Mouse (Mus musculus) liver, adult 2 months (tissue): Measurements from ENCODE around the gene Cby1. TPM values are rescaled to one million over a fixed set of nuclear protein-coding genes. Genes with fewer than 3 reads are reported as not detected.
A peak's percentile ranks its signal among the peaks of the same experiment; 100 is the strongest.

Experiments
- DNase-seq: peaks from one replicate; pipeline ENCODE4 v3.0.0-alpha.2; 2011; ENCODE audit warnings: low read depth, low spot score; ENCODE audit errors: extremely low read depth
- H3K27ac ChIP-seq: fragments of 200-500 bp; replicated peaks from 2 replicates; pipeline ENCODE4 v1.5.1; 2012; ENCODE audit warnings: low read depth, mild to moderate bottlenecking, control low read depth, inconsistent platforms, low read length; ENCODE audit not compliant: insufficient read depth
- H3K27me3 ChIP-seq: fragments of 200-500 bp; 2 replicates; pipeline ENCODE4 v1.6.1; 2012; ENCODE audit warnings: mild to moderate bottlenecking, moderate library complexity, low read length, inconsistent platforms; ENCODE audit not compliant: control insufficient read depth, insufficient read depth
- H3K36me3 ChIP-seq: fragments of 200-500 bp; 2 replicates; pipeline ENCODE4 v1.6.1; 2012; ENCODE audit warnings: low read length, inconsistent platforms; ENCODE audit not compliant: control insufficient read depth, insufficient read depth
- H3K4me1 ChIP-seq: fragments of 200-500 bp; 2 replicates; pipeline ENCODE4 v1.6.1; 2011; ENCODE audit warnings: low read length; ENCODE audit not compliant: control insufficient read depth, insufficient read depth
- H3K4me3 ChIP-seq: fragments of 200-500 bp; 2 replicates; pipeline ENCODE4 v1.5.1; 2011; ENCODE audit warnings: low read depth, mild to moderate bottlenecking, control low read depth, low read length, moderate library complexity; ENCODE audit not compliant: insufficient read depth
- H3K79me2 ChIP-seq: fragments of 200-500 bp; 2 replicates; pipeline ENCODE4 v1.6.1; 2012; ENCODE audit warnings: inconsistent platforms, mild to moderate bottlenecking, low read length, moderate library complexity; ENCODE audit not compliant: control insufficient read depth, insufficient read depth
- H3K9ac ChIP-seq: fragments of 200-500 bp; 2 replicates; pipeline ENCODE4 v1.6.1; 2012; ENCODE audit warnings: low read depth, mild to moderate bottlenecking, control low read depth, inconsistent platforms, low read length
- CTCF ChIP-seq: fragments of 200-500 bp; IDR thresholded peaks from 2 replicates; pipeline ENCODE4 v1.5.1; 2011; ENCODE audit warnings: low read depth, low read length, control low read depth
- POLR2A ChIP-seq: fragments of 200-500 bp; IDR thresholded peaks from 2 replicates; pipeline ENCODE4 v1.6.1; 2011; ENCODE audit warnings: low read length, control low read depth; ENCODE audit not compliant: insufficient read depth; ENCODE audit errors: extremely low read depth
- WGBS: fragments of 180-500 bp; shearing (Covaris S2); methylation state at CpG from one replicate; pipeline ENCODE4 v1.1.7; 2018; 5-methylcytosine and 5-hydroxymethylcytosine counted together
- polyA plus RNA-seq: library from polyadenylated mRNA; depleted of rRNA; stranded (reverse); fragments of >200 nt; gene quantifications from 2 replicates; pipeline ENCODE4 v1.2.3, GENCODE M21; 2012
- total RNA-seq: library from RNA; depleted of rRNA; stranded (reverse); fragments of >200 nt; gene quantifications from 2 replicates; pipeline ENCODE4 v1.2.3, GENCODE M21; 2014

Cby1 gene
- total and polyA plus RNA-seq, 2 experiments, result 3.3 to 6.6 TPM

DNA sequence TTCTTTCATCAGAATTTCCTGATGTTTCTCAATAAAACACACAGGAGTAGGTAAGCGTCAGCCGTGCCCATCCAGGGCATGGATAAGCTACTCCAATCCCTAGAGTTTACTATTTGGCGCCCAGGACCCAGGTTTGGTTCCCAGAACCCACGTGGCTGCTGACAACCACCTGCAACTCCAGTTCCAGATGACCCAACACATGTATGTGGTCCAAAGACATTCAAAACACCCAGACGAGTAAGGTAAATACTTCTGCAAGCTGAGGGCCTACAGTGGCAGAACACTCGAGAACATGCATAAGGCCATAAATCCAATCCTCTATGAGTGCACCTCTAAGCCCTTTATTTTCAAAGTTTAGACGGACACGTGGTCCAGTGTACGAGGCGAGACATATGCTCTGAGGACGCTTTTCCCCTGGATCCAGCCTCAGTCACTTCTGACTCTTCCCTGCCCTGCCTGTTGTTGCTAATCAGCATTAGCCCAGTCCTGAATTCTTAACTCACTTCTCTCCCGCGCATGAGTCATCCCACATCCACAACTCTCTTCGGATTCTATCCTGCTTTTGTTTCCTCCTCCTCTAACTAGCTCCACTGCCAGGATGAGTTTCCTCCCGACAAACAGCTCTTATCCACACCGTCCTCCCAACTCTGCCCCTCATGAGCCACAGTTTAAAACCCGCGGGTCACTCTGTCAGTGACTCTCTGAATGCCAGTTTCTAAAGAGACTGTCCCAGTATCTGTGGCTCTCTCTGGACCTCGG is 24.9 kb downstream of the Cby1 start:
- Histone ChIP-seq H3K4me1 (peaks cover 46% of the 10 kb centered on the region), H3K4me3 (no peak overlapping the region), H3K27ac (peak overlapping the region; percentile 56), H3K27me3 (no peaks in the 10 kb centered on the region), H3K79me2 (peaks cover 34% of the 10 kb centered on the region; the same call in 1 of the 2 replicates), H3K36me3 (no peaks in the 10 kb centered on the region), H3K9ac (peak overlapping the region; percentile 35)
- TF ChIP-seq POLR2A, result no peak
- TF ChIP-seq CTCF, result no peak
- WGBS, result 15% methylated on average over 19 of the region's 19 CpGs
- peak; percentile 80 for DNase-seq

DNA sequence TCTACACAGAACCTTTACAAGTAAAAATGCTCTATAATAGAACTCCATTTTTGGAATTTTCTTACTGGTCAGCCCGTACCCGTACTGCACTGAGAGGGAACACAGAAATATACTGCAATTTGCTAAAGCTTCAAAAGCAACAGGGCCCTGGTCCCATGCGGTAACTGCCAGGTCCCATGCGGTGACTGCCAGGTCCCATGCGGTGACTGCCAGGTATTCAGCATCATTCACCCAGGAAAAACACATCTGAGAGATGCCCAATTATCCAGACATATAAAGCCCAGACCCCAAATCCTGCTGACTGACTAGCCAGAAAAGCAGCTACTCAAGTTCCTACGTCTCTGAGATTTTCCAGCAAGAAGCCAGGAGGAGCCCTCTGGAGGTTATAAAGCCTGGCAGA is 25.6 kb downstream of the Cby1 start:
- Histone ChIP-seq H3K9ac (no peak overlapping the region; the same call in 1 of the 2 replicates), H3K4me3 (no peak overlapping the region; the same call in 1 of the 2 replicates), H3K79me2 (peaks cover 30% of the 10 kb centered on the region; the same call in 1 of the 2 replicates), H3K27ac (no peak overlapping the region; the same call in none of the 2 replicates), H3K36me3 (no peaks in the 10 kb centered on the region), H3K4me1 (peaks cover 46% of the 10 kb centered on the region), H3K27me3 (no peaks in the 10 kb centered on the region)
- TF ChIP-seq CTCF (no peak), POLR2A (no peak)
- WGBS, result 34% methylated on average over 6 of the region's 6 CpGs
- no peak for DNase-seq

DNA sequence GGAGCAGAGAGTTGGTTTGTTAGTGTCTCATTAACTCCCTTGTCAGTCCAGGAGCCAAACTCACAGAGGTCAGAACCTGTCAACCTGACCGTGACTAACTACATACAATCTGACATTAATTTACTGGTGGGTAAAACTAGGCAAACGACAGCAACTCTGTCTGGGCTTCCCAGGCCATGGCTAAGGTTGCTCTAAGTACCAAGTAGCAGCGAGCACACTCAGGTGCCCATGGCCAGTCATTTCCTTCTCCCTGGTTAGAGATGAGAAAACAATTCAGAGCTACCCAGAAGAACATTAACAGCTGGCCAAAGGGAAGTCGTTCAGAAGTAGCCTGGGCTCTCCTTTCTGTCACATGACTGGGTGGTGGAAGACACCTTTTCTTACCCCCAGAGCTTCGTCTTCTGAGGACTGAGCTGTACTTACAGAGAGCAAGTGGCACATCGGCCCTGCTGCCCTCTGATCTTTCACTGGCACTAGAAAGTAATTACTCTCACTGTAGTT is 26.2 kb downstream of the Cby1 start:
- peak overlapping the region; percentile 45 for H3K27ac ChIP-seq
- H3K36me3 ChIP-seq, result no peaks in the 10 kb centered on the region
- 14% methylated on average over 6 of the region's 6 CpGs for WGBS
- no peak for TF ChIP-seq POLR2A
- no peak for TF ChIP-seq CTCF
- H3K27me3 ChIP-seq, result no peaks in the 10 kb centered on the region
- H3K79me2 ChIP-seq, result peaks cover 28% of the 10 kb centered on the region; the same call in 1 of the 2 replicates
- peaks cover 46% of the 10 kb centered on the region for H3K4me1 ChIP-seq
- DNase-seq, result peak; percentile 76
- peak overlapping the region; percentile 50; the same call in 1 of the 2 replicates for H3K9ac ChIP-seq
- peak overlapping the region; percentile 28 for H3K4me3 ChIP-seq

DNA sequence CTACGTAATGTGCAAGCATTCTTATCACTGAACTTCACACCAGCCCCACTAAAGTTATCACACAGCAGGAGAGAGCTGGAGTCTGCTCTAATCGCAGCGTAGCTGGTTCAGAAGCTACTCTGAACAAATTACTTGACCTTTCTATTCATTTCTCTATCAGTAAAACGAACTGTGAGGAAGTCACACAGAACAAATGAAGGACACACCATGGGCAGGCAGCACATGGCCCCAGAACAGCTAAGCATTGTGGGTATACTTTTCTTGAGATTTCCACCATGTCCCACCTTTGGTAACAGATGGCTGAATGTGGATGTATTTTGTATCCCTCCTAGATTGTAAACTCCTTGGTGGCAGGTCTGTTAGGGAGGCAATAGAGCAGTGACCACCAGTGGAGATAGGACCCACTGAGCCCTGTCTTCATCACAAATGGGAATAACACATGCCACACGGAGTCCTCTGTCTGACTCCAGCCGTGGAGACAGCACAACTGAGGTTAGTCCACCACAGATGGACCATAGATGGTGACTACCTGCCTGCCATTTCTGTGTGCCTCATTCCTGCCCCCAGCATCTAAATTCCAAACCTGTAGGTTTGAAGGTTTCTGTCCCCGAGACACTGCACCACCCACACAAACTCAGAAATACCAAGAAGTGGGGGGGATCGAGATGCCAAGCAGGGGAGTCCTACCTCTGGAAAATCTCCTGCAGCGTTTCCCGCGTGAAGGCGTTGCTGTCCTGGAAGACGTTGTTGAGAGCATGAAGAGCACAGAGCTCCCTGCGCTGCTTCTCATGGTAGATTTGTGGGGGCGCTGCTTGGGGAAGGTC is 27.3 kb downstream of the Cby1 start:
- no peak for TF ChIP-seq CTCF
- TF ChIP-seq POLR2A, result no peak
- Histone ChIP-seq H3K36me3 (no peaks in the 10 kb centered on the region), H3K79me2 (peaks cover 24% of the 10 kb centered on the region), H3K4me1 (peaks cover 46% of the 10 kb centered on the region), H3K27ac (no peak overlapping the region), H3K4me3 (peak overlapping the region; percentile 89), H3K9ac (peak overlapping the region; percentile 38), H3K27me3 (no peaks in the 10 kb centered on the region)
- no peak for DNase-seq
- 4% methylated on average over 15 of the region's 15 CpGs for WGBS

DNA sequence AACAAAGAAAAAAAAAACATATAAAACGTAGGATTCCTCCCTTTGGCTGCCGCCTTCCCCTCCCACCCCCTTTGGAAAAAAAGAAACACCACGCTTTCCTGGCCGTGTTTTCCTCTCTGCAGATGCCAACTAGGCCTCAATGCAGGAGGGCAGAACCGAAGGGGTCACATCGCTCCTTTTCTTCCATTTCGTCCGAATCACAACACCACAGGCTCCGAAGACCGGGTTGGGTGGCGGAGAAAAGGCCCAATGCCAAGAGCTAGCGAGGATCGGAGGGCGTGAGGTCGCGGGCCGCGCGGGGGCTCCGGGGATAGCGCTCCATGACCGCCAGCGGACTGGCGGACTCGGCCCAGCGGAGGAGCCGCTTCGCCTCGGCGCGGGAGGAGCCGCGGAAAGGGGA is 28.2 kb downstream of the Cby1 start:
- WGBS, result under 1% methylated on average over 32 of the region's 33 CpGs
- peaks cover 24% of the 10 kb centered on the region for H3K79me2 ChIP-seq

More for the DNA sequence above, 28.2 kb downstream of the Cby1 start:
- DNase-seq, result peak; percentile 54
- Histone ChIP-seq H3K4me3 (peak overlapping the region; percentile 89), H3K27ac (peak overlapping the region; percentile 90), H3K4me1 (peaks cover 47% of the 10 kb centered on the region), H3K27me3 (no peaks in the 10 kb centered on the region), H3K36me3 (no peaks in the 10 kb centered on the region), H3K9ac (peak overlapping the region; percentile 97)
- TF ChIP-seq CTCF (no peak), POLR2A (no peak)
